Mouse (Mus musculus) kidney, adult 2 months (tissue): ENCODE data around the gene Fgg. TPM values are rescaled to one million over a fixed set of nuclear protein-coding genes. Genes with fewer than 3 reads are reported as not detected.

Experiments
- DNase-seq: peaks from one replicate; pipeline ENCODE4 v3.0.0; 2021
- H3K27ac ChIP-seq: fragments of 200-500 bp; 2 replicates; pipeline ENCODE4 v1.5.1; 2012; ENCODE audit warnings: low read depth, low read length, control low read depth, inconsistent platforms; ENCODE audit not compliant: insufficient read depth
- H3K27me3 ChIP-seq: fragments of 200-500 bp; replicated peaks from 2 replicates; pipeline ENCODE4 v1.6.1; 2012; ENCODE audit warnings: mild to moderate bottlenecking, moderate library complexity, low read length, inconsistent platforms; ENCODE audit not compliant: control insufficient read depth, insufficient read depth
- H3K36me3 ChIP-seq: fragments of 200-500 bp; 2 replicates; pipeline ENCODE4 v1.6.1; 2012; ENCODE audit warnings: mild to moderate bottlenecking, moderate library complexity, low read length, inconsistent platforms; ENCODE audit not compliant: control insufficient read depth, insufficient read depth
- H3K4me1 ChIP-seq: fragments of 200-500 bp; 2 replicates; pipeline ENCODE4 v1.6.1; 2011; ENCODE audit warnings: low read length; ENCODE audit not compliant: control insufficient read depth, insufficient read depth
- H3K4me3 ChIP-seq: fragments of 200-500 bp; 2 replicates; pipeline ENCODE4 v1.5.1; 2011; ENCODE audit warnings: mild to moderate bottlenecking, low read depth, low read length, control low read depth; ENCODE audit not compliant: insufficient read depth
- CTCF ChIP-seq: fragments of 200-500 bp; conservative IDR thresholded peaks from 2 replicates; pipeline ENCODE4 v1.5.1; 2011; ENCODE audit warnings: low read depth, mild to moderate bottlenecking, control low read depth, low read length, moderate library complexity, mixed read lengths; ENCODE audit not compliant: insufficient read depth, insufficient read length
- POLR2A ChIP-seq: fragments of 200-500 bp; IDR thresholded peaks from one replicate; pipeline ENCODE4 v1.6.1; 2011; ENCODE audit warnings: low read depth, low read length, control low read depth
- WGBS: fragments of 180-500 bp; shearing (Covaris S2); methylation state at CpG from one replicate; pipeline ENCODE4 v1.1.7; 2018; 5-methylcytosine and 5-hydroxymethylcytosine counted together
- polyA plus RNA-seq: library from polyadenylated mRNA; depleted of rRNA; stranded (reverse); fragments of >200 nt; gene quantifications from 2 replicates; pipeline ENCODE4 v1.2.3, GENCODE M21; 2012; rRNA removed

Fgg gene
- polyA plus RNA-seq, 1 experiment = 9.6 TPM

GRCm38 (mm10) chr3:83055281-83056038, 47.9 kb downstream of the Fgg start, which contains the start of gene Plrg1:
TSS of gene Plrg1 (plus strand) at chr3:83055522.
- H3K27ac ChIP-seq = no peak within 1 kb of the TSS; the same call in 1 of the 2 replicates
- peak; percentile 98 for DNase-seq
- under 1% methylated on average over 61 of the region's 61 CpGs for WGBS
- no peaks in the 10 kb centered on the region for H3K4me1 ChIP-seq
- H3K36me3 ChIP-seq = no peaks in the 10 kb centered on the region
- H3K4me3 ChIP-seq = peak within 1 kb of the TSS; percentile 71
- peak; percentile 73 for TF ChIP-seq POLR2A
- TF ChIP-seq CTCF = no peak
- H3K27me3 ChIP-seq = no peaks in the 10 kb centered on the region

GRCm38 (mm10) chr3:83057046-83057445, 49.5 kb downstream of the Fgg start:
- Histone ChIP-seq H3K36me3 (peaks cover 3% of the 10 kb centered on the region; the same call in 1 of the 2 replicates), H3K27ac (no peak overlapping the region), H3K4me1 (no peaks in the 10 kb centered on the region), H3K27me3 (no peaks in the 10 kb centered on the region), H3K4me3 (no peak overlapping the region)
- DNase-seq = no peak
- TF ChIP-seq CTCF (no peak), POLR2A (no peak)
- WGBS = 93% methylated on average over 2 of the region's 2 CpGs

Other genes with a start within 250 kb of the Fgg start
- 0.03 and 0.07 TPM in 2 replicates for gene Rbm46, start 131.2 kb upstream of the Fgg start, polyA plus RNA-seq
- gene Lrat, start 103.8 kb upstream of the Fgg start, polyA plus RNA-seq = 0.94 and 1.4 TPM in 2 replicates
- 5.0 and 5.5 TPM in 2 replicates for gene Fga, start 18.4 kb downstream of the Fgg start, polyA plus RNA-seq
- gene Fgb, start 42.1 kb downstream of the Fgg start, polyA plus RNA-seq = 1.1 and 1.5 TPM in 2 replicates
- gene Plrg1, start 47.8 kb downstream of the Fgg start, polyA plus RNA-seq = 33.1 and 33.3 TPM in 2 replicates
- gene Dchs2, start 120.2 kb downstream of the Fgg start, polyA plus RNA-seq = 0.03 TPM in 2 replicates